Mouse (Mus musculus) erythroid progenitor cell, adult 5-6 weeks (primary cell): ENCODE results near the gene Zmynd11. TPM values are rescaled to one million over a fixed set of nuclear protein-coding genes. Genes with fewer than 3 reads are reported as not detected.

Experiments
- ATAC-seq: replicated peaks from 2 replicates; pipeline ENCODE4 v1.8.0; 2016; ENCODE audit warnings: moderate number of reproducible peaks, mild to moderate bottlenecking, moderate TSS enrichment, inconsistent platforms; ENCODE audit not compliant: poor library complexity, low FRiP score, severe bottlenecking
- total RNA-seq, 2 experiments: library from RNA; stranded (forward) in 1 of 2; stranded (reverse) in 1 of 2; fragments of 150-400 nt in 1 of 2; fragments of 186-747, 209-891 nt in 1 of 2; gene quantifications; 2 replicates each; pipeline versions ENCODE4 v1.2.3 to v1.2.4; 2015 to 2017; ENCODE audit warnings: low replicate concordance in 2 of 2

Gene Zmynd11
- total RNA-seq, 2 experiments from 2014 or later = 6.3 to 24.7 TPM

DNA sequence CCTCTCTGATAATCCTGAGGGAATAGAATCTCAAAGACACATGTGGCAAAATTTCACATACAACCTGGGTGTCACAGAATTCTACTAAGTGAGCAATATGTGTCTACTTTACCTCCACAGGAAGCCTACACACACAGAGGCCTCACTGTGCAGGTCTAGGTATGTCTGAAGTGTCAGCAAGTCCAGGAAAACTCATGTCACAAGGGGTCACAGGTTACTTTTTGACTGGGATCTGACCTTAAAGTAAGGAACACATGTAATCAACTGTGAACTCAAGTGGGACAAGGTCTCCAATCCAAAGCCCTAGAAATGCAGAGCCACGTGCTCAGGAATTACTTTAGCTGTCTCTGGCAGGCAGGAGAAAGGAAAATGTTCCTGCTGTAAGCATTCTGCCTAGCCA, 36.1 kb downstream of the Zmynd11 start:
- ATAC-seq = no peak

DNA sequence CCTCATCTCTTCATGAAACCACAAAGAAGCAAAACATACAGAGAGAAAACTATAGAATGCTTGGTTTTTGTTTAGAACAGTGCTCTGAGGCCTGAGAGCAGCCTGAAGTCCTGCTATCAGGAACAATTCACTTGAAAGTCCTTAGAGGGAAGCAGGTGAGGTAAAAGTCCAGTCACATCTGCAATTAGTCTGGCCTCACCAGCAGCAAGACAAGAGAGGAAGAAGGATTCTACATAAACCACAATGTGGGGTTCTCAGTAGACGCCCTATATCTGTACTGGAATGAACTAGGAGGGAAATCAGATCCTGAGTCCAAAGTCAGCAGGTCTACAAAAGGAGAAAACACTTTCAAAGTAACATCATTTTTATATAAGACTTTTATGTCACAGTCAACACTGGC, 49.9 kb downstream of the Zmynd11 start:
- ATAC-seq = no peak

DNA sequence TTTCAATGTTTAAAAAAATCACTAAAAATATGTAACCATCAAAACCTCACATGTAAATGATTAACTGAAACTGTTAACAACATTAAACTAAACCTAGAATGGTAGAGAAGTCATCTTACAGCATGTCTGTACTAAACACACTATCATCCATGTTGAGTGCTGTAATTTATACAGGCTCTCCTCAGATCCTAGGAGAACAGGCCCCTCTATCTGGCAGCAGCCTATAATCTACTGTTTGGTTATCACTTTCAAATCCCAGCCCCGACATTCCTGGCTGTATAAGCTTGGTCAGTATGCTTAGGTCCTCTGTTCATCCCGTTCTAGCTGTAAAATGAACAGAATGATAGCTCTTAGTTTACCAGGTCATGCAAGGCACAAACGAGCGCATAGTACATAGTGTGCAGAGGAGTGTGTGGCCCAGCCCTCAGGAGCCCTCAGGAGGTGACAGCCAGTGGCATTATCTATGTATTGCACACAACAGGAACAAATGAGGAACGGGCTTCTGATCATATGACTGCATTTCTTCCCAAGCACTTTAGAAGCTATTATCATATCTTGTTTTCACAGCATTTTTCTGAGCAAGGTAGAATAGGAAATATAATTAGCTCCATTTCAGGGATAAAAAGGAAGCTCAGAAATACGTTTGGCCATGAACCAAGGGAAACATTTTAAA, 51.5 kb downstream of the Zmynd11 start:
- ATAC-seq = peak; percentile 70

DNA sequence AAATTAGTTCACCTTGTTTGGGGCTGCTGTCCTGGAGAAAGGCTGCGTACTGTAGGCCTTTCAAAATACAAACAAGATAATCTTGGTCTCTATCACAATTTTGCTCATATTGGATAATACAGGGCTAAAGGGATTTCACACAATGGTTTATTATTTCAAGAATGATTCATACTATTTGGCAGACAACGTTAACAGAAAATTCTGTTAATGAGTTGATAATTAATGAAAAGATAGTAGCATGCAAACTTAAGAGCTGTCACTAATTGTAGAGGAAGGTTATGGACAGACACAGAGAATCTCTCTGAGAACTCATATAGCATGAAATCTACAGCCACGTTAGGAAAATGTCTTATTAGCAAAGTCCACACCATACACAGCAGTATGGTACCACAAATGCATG, 52.2 kb downstream of the Zmynd11 start:
- ATAC-seq = no peak

GRCm38 (mm10) chr13:9712409-9712808, 52.7 kb downstream of the Zmynd11 start:
- ATAC-seq = no peak

GRCm38 (mm10) chr13:9708433-9709240, 56.5 kb downstream of the Zmynd11 start:
- no peak for ATAC-seq

DNA sequence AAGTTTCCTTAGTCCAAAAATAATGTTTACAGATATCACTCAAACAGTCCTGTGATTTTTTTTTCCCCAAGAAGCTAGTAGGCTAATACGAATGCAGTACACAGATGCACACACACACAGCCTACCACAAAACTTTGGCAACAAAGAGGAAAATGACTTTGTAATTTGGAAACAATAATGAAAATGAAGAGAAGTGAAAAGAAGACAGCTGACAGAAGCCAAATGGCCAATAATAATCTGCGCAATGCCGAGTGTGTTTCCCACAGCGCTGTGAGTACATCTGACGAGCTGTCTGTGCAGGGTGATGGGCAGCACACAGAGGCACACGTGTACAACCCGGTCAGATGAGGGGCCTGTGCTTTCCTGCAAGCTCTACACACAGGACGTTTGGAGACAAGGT, 58.4 kb downstream of the Zmynd11 start:
- ATAC-seq = no peak

DNA sequence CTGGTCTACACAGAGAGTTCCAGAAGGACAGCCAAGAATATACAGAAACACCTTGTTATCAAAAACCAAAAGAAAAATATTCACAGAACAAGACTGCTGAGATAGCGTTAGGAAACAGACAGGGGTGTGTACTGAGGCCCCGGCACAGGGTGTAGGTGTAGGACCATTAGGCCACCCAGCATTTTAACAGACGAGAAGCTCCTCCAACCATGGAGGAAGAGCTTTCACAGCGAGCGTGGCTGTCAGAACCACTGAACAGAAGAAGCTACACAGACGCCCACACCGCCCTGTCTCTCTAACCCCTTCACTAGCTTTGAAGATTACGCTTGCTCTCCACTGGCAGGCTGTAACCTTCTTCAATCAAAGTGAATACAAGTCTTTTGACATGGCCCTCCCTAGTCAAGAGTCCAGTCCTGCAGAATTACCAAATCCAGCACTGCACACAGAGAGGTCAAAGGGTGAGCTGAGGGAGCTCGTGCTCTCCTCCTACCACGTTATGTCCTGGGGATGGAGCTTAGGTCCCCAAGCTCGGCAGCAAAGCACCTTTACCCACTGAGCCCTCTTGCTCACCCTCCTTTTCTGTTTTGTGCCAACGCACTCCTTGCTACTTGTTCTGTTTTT, 62.4 kb downstream of the Zmynd11 start:
- ATAC-seq = no peak

DNA sequence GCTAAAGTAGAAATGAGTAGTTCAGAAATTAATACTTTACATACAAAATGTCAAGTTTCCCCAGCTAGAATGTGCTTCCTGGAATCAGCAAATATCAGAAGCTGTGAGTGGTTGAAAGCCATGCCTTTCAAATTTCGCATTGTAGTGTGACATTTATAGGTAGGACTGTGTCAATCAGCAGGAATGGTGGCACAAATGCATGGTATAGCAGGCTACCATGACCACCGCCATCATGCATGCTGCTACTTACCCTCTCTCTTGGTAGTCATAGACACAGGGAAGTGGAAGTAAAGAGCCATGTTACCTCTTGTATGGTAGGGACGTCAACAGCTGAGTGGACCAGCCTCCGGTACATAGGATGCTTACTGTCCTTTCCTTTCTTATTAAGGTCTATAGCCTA, 67.8 kb downstream of the Zmynd11 start:
- no peak for ATAC-seq

- ATAC-seq = no peak
Observed at GRCm38 (mm10) chr13:9695809-9696208, 69.3 kb downstream of the Zmynd11 start.

GRCm38 (mm10) chr13:9695403-9695802, 69.7 kb downstream of the Zmynd11 start:
- ATAC-seq = no peak

GRCm38 (mm10) chr13:9694651-9695050, 70.5 kb downstream of the Zmynd11 start:
- no peak for ATAC-seq

- ATAC-seq = no peak
Observed at GRCm38 (mm10) chr13:9692876-9693275, 72.3 kb downstream of the Zmynd11 start.

GRCm38 (mm10) chr13:9689366-9689765, 75.8 kb downstream of the Zmynd11 start:
- ATAC-seq = no peak

DNA sequence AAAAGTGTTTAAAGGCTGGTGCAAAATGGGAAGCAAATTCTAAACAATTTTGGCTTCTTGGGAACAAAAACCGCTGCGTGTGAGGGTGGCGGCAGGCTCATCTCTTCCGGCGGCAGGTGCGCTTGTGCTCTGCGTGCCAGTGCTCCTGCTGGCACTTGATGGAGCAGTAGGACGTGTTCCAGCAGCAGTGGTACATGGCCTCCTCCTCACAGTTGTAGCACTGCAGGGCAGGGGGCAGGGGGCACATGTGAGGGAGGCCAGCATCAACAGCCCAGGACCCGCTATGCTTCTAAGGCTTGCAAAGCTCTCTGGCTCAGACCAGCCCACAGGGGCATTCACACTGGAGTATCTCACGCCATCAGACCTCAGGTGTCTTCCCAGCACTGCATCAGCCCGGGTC, 78.4 kb downstream of the Zmynd11 start:
- no peak for ATAC-seq

DNA sequence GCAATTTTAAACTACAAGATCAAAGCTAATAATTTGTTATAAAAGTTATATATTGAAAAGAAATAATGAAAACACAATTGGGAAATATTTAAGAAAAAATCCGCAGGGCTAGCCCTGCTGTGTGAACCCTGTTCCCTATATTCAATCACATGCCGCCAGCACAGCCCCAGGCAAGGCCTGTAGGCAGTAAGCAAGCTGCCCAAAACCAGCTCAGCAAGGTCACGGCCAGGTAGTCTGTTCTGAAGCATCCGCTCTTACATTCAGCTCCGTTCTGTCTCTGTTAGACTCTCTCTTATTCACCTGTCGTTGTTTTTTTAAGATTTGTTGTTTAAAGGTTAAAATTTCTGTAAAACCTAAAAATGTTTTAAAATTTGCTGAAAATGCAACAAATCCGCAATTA, 78.9 kb downstream of the Zmynd11 start:
- ATAC-seq = no peak

DNA sequence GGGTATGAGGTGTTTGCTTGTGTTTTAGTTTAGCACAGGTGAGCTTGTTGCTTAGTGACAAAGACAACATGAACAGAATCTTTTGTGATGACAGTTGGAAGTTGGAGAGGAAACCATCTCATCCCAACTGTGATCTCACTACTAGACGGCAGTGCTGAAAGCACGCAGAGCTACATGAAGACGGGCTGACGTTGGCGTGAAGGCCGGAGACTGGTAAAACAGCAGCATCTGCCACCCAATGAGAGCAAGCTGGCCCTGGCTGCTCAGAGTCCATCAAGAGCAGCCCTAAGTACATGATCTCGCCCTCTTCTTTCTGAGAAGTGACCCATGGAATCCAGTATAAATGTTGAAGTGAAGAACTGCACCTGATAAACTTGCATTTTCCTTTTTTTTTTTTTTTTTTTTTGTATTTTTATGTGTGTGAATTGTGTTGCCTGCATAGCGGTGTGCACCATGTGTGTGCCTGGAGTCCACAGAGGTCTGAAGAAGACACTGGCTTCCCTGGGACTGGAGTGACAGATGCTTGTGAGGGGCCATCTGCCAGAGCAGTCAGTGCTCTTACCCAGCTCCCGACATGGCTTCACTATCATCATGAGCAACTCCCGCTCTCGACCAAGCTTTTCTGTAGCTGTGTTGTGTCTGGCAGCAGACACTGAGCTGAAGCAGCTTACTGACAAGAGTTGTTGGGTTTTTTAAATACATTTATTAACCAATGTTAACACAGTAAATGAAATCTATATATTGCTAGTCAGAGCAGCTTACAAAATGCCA, 80.8 kb downstream of the Zmynd11 start:
- no peak for ATAC-seq

GRCm38 (mm10) chr13:9683280-9683679, 81.8 kb downstream of the Zmynd11 start:
- no peak for ATAC-seq

DNA sequence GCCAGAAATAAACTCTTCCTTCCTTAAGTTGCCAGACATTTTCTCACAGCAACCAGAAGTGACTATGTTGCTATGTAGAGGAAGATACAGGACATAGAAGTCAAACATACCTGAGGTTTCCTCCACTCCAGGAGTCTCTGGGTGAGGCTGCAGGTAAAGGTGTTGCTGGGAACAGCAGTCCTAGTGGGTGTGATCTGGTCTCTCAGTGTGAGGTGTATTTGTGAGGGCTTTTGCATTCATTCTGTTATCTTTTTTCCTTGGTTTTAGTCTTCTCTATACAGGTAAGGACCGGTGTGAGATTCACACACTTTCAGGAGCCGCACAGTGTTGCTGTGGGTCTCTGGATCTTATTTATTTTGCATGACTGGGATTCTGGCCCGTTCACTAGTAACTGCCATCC, 83.6 kb downstream of the Zmynd11 start:
- no peak for ATAC-seq

- ATAC-seq = no peak
Observed at GRCm38 (mm10) chr13:9674126-9674525, 91.0 kb downstream of the Zmynd11 start.
